Mouse (Mus musculus): Measurements from ENCODE around the gene Calhm2. TPM values are rescaled to one million over a fixed set of nuclear protein-coding genes. Genes with fewer than 3 reads are reported as not detected.

Calhm2 gene
- polyA plus RNA-seq (2012; ENCODE audit: insufficient read depth, insufficient read length, low replicate concordance, missing spikeins): not detected in 2 replicates

- TF ChIP-seq CTCF (IDR thresholded peaks at IDR 0.05; ENCODE audit: insufficient read depth, low read depth, low read length) (no peak), POLR2A (IDR thresholded peaks at IDR 0.05; ENCODE audit: insufficient read depth, low read depth, low read length) (peak; percentile 33; the same call in 1 of the 2 replicates)
- Histone ChIP-seq H3K4me1 (ENCODE audit: control insufficient read depth, insufficient read depth, low read length) (peaks cover 41% of the 10 kb centered on the region), H3K27ac (ENCODE audit: insufficient read depth, low read depth, low read length) (peak within 1 kb of the TSS; percentile 43), H3K4me3 (ENCODE audit: insufficient read depth, low read depth, low read length) (peak within 1 kb of the TSS; percentile 55)
- 8% methylated on average over 28 of the region's 28 CpGs for WGBS
Observed at GRCm38 (mm10) chr19:47137771-47138421, at the start of gene Calhm2. Gene Calhm2 (minus strand): TSS chr19:47138294.

- no peak overlapping the region for H3K27ac ChIP-seq (ENCODE audit: insufficient read depth, low read depth, low read length)
- TF ChIP-seq POLR2A (IDR thresholded peaks at IDR 0.05; ENCODE audit: insufficient read depth, low read depth, low read length): no peak
- TF ChIP-seq CTCF (IDR thresholded peaks at IDR 0.05; ENCODE audit: insufficient read depth, low read depth, low read length): no peak
- WGBS: 33% methylated on average over 15 of the region's 15 CpGs
Observed at GRCm38 (mm10) chr19:47186514-47187275, 48.6 kb upstream of the Calhm2 start.

GRCm38 (mm10) chr19:47184736-47185135 lies 46.6 kb upstream of the Calhm2 start:
- Histone ChIP-seq H3K27ac (ENCODE audit: insufficient read depth, low read depth, low read length) (no peak overlapping the region), H3K4me3 (ENCODE audit: insufficient read depth, low read depth, low read length) (no peak overlapping the region), H3K4me1 (ENCODE audit: control insufficient read depth, insufficient read depth, low read length) (peaks cover 16% of the 10 kb centered on the region)
- TF ChIP-seq POLR2A (IDR thresholded peaks at IDR 0.05; ENCODE audit: insufficient read depth, low read depth, low read length) (no peak), CTCF (IDR thresholded peaks at IDR 0.05; ENCODE audit: insufficient read depth, low read depth, low read length) (no peak)
- WGBS: 50% methylated on average over 4 of the region's 4 CpGs

More at GRCm38 (mm10) chr19:47186514-47187275, 48.6 kb upstream of the Calhm2 start:
- H3K4me1 ChIP-seq (ENCODE audit: control insufficient read depth, insufficient read depth, low read length): peaks cover 16% of the 10 kb centered on the region
- no peak overlapping the region for H3K4me3 ChIP-seq (ENCODE audit: insufficient read depth, low read depth, low read length)

- Histone ChIP-seq H3K4me3 (ENCODE audit: insufficient read depth, low read depth, low read length) (no peak overlapping the region), H3K27ac (ENCODE audit: insufficient read depth, low read depth, low read length) (no peak overlapping the region), H3K4me1 (ENCODE audit: control insufficient read depth, insufficient read depth, low read length) (peaks cover 20% of the 10 kb centered on the region)
- WGBS: 75% methylated on average over 8 of the region's 8 CpGs
- TF ChIP-seq POLR2A (IDR thresholded peaks at IDR 0.05; ENCODE audit: insufficient read depth, low read depth, low read length) (no peak), CTCF (IDR thresholded peaks at IDR 0.05; ENCODE audit: insufficient read depth, low read depth, low read length) (no peak)
Observed at GRCm38 (mm10) chr19:47184221-47184620, 46.1 kb upstream of the Calhm2 start.

- 21% methylated on average over 8 of the region's 8 CpGs for WGBS
- TF ChIP-seq POLR2A (IDR thresholded peaks at IDR 0.05; ENCODE audit: insufficient read depth, low read depth, low read length) (no peak), CTCF (IDR thresholded peaks at IDR 0.05; ENCODE audit: insufficient read depth, low read depth, low read length) (no peak)
- Histone ChIP-seq H3K4me1 (ENCODE audit: control insufficient read depth, insufficient read depth, low read length) (peaks cover 13% of the 10 kb centered on the region), H3K27ac (ENCODE audit: insufficient read depth, low read depth, low read length) (no peak overlapping the region), H3K4me3 (ENCODE audit: insufficient read depth, low read depth, low read length) (peak overlapping the region; percentile 69)
Observed at GRCm38 (mm10) chr19:47180011-47180410, 41.9 kb upstream of the Calhm2 start.

GRCm38 (mm10) chr19:47179272-47179809 lies 41.2 kb upstream of the Calhm2 start:
- TF ChIP-seq POLR2A (IDR thresholded peaks at IDR 0.05; ENCODE audit: insufficient read depth, low read depth, low read length) (no peak), CTCF (IDR thresholded peaks at IDR 0.05; ENCODE audit: insufficient read depth, low read depth, low read length) (no peak)
- Histone ChIP-seq H3K4me1 (ENCODE audit: control insufficient read depth, insufficient read depth, low read length) (peaks cover 12% of the 10 kb centered on the region), H3K4me3 (ENCODE audit: insufficient read depth, low read depth, low read length) (peak overlapping the region; percentile 69), H3K27ac (ENCODE audit: insufficient read depth, low read depth, low read length) (no peak overlapping the region)
- 1% methylated on average over 42 of the region's 42 CpGs for WGBS

- no peak within 1 kb of the TSS for H3K27ac ChIP-seq (ENCODE audit: insufficient read depth, low read depth, low read length)
- TF ChIP-seq CTCF (IDR thresholded peaks at IDR 0.05; ENCODE audit: insufficient read depth, low read depth, low read length): no peak
- no peak for TF ChIP-seq POLR2A (IDR thresholded peaks at IDR 0.05; ENCODE audit: insufficient read depth, low read depth, low read length)
- H3K4me3 ChIP-seq (ENCODE audit: insufficient read depth, low read depth, low read length): peak within 1 kb of the TSS; percentile 69
- 1% methylated on average over 97 of the region's 98 CpGs for WGBS
- peaks cover 7% of the 10 kb centered on the region for H3K4me1 ChIP-seq (ENCODE audit: control insufficient read depth, insufficient read depth, low read length)
Observed at GRCm38 (mm10) chr19:47178431-47179271, 40.6 kb upstream of the Calhm2 start, which contains the start of gene Neurl1a. Gene Neurl1a (plus strand): TSS chr19:47178820.

- no peak overlapping the region for H3K27ac ChIP-seq (ENCODE audit: insufficient read depth, low read depth, low read length)
- H3K4me3 ChIP-seq (ENCODE audit: insufficient read depth, low read depth, low read length): no peak overlapping the region
- peaks cover 7% of the 10 kb centered on the region for H3K4me1 ChIP-seq (ENCODE audit: control insufficient read depth, insufficient read depth, low read length)
- no peak for TF ChIP-seq POLR2A (IDR thresholded peaks at IDR 0.05; ENCODE audit: insufficient read depth, low read depth, low read length)
- TF ChIP-seq CTCF (IDR thresholded peaks at IDR 0.05; ENCODE audit: insufficient read depth, low read depth, low read length): no peak
- 34% methylated on average over 10 of the region's 10 CpGs for WGBS
Observed at GRCm38 (mm10) chr19:47178001-47178400, 39.9 kb upstream of the Calhm2 start.
